Mouse (Mus musculus) small intestine, adult 2 months (tissue): ENCODE results near the gene Nin.

Source experiments
- CTCF ChIP-seq: fragments of 200-500 bp; IDR thresholded peaks from 2 replicates; pipeline ENCODE4 v1.5.1; 2012; ENCODE audit warnings: low read depth, mild to moderate bottlenecking, control low read depth, inconsistent platforms, low read length, moderate library complexity, mixed read lengths; ENCODE audit not compliant: insufficient replicate concordance, insufficient read length; ENCODE audit errors: extremely low read depth
- POLR2A ChIP-seq: fragments of 200-500 bp; IDR thresholded peaks from 2 replicates; pipeline ENCODE4 v1.6.1; 2012; ENCODE audit warnings: low read depth, mild to moderate bottlenecking, control low read depth, inconsistent platforms, low read length, moderate library complexity

- TF ChIP-seq CTCF (no peak), POLR2A (no peak)
Observed at GRCm38 (mm10) chr12:70023580-70023979, 89.9 kb downstream of the Nin start.
